Mouse (Mus musculus) C2C12 (cell line): ENCODE data around the gene Gm21970.

ENCODE experiments used
- CTCF ChIP-seq: IDR thresholded peaks from one replicate; pipeline ENCODE4 v1.5.1; 2011; ENCODE audit not compliant: control insufficient read depth, insufficient read depth, insufficient read length
- USF1 ChIP-seq: IDR thresholded peaks from one replicate; pipeline ENCODE4 v1.6.1; 2011; ENCODE audit warnings: low read depth, mild to moderate bottlenecking, control low read depth, moderate library complexity

DNA sequence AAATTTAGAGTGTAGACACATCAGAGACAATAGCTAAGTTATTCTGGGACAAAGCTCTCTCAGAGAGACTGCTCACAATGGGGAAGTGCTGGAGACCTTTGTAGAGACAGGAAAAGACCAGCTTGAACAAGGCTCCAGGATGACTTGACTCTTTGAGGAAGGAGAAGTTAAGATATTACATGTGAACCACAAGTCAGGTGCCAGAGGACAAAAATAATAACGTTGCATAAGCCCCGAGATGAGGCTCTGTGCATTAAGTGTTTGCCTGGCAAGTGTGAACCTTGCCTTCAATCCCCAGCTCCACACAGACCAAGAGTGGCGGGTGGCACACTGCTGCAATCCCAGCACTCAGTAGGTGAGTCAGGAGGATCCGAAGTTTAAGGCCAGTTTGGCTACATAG lies 36.9 kb upstream of the Gm21970 start:
- TF ChIP-seq USF1 = no peak
- TF ChIP-seq CTCF = no peak
